Mouse (Mus musculus) ES-E14 (cell line): ENCODE results near the gene Tnr.

Experiments used
- CHD2 ChIP-seq: IDR thresholded peaks from 2 replicates; pipeline ENCODE4 v1.6.1; 2014; ENCODE audit warnings: mild to moderate bottlenecking, low read depth, low read length, inconsistent platforms
- MAFK ChIP-seq: IDR thresholded peaks from 2 replicates; pipeline ENCODE4 v1.6.1; 2014; ENCODE audit warnings: mild to moderate bottlenecking, low read depth, low read length, inconsistent platforms; ENCODE audit not compliant: insufficient read depth
- ZC3H11A ChIP-seq: IDR thresholded peaks from 2 replicates; pipeline ENCODE4 v1.6.1; 2012; ENCODE audit warnings: low read depth, mild to moderate bottlenecking, inconsistent platforms, low read length, borderline replicate concordance

GRCm38 (mm10) chr1:159595729-159596128 is 72.2 kb downstream of the Tnr start:
- TF ChIP-seq CHD2 (no peak), ZC3H11A (no peak), MAFK (no peak)
